Mouse (Mus musculus) adrenal gland, adult (tissue): ENCODE results near the gene Tmem51.

Experiments used
- DNase-seq, 2 experiments: peaks; one replicate each; pipeline ENCODE4 v3.0.0; 2022 to 2023; ENCODE audit warnings: low spot score in 1 of 2; ENCODE audit not compliant: inconsistent age in 2 of 2

Gene Tmem51

DNA sequence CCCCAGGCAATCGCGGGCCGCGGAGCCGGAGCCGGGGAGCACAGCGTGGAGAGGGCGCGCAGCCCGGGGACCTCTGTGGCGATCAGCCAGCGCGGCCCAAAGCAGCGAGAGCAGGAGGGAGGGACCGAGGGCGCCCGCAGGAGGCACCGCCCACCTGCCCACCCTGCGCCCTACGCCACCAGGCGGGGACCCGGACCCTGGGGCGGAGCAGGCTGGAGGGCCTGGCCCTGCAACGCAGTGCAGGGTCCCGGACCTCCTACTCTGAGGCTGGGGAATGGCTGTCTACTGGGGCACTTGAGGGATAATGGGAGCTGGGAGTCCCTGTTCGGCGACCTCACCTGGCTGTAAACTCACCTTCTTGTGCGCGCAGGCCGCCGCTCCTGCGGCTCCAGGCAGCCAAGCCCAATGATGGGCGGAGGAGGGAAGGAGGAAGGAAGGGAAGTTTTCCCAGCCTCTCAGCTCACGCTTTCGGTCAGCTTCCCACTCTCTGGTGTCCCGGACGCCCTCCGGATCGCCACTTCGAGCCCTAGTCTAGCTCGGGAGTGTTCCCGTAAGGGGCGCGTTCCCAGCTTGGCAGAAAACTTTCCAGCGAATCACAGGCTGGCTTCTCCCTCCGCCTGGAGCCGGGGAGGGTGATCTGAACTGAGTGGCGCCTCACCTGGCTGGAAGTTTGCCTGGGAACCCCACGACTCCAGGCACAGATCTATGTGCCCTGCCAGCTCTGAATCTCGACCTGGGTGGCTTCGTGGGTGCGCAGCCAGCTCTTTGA, at the start of gene Tmem51:
Gene Tmem51, minus strand, starts transcription at position 174 of the 769 bp plus-strand sequence.
- peak; percentile 73 to 88 for DNase-seq

DNA sequence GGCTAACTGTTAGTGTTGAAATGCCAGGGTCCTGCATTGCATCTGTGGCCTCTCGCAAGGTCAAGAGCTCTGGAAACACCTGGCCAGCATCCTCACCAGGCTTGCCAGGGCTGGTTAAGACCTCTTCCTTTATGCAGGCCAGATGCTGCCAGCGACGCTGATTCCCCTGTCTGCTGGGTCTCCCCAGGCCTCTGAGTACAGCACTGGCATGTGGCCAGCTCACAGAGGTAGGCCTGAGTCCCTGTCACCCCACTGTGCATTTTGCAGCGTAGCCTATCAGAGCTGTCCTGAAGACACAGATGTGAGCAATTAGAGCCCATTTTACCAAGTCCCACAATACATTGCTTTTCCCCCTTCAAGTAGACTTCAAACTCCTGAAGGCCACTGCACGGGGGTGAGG, 46.1 kb upstream of the Tmem51 start:
- DNase-seq: no peak

DNA sequence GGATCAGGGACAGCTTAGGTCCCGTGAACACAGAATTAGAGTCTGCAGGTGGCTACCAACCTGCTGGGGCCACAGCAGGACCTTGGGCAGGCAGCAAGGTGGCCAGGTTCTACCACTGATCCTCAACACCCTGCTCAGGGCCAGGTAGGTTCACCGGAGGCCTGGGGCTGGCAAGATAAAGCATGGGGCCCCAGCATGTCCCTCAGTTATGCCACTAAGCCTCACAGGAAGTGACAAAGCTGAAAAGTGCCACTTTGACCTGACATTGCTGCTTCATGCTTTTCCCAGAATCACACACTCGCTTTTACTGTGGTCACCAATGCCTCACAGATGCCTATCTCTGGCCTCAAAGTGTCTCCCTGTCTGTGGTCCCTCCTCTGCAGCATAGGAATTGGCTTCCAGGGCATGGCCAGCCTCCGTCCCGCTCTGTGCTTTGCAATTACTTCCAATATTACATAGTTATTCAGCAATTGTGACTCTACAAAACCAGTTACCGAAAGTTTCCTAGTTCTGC, 43.2 kb upstream of the Tmem51 start:
- no peak for DNase-seq

- DNase-seq: no peak
Measured at GRCm38 (mm10) chr4:142126641-142127274, 42.7 kb upstream of the Tmem51 start.

DNA sequence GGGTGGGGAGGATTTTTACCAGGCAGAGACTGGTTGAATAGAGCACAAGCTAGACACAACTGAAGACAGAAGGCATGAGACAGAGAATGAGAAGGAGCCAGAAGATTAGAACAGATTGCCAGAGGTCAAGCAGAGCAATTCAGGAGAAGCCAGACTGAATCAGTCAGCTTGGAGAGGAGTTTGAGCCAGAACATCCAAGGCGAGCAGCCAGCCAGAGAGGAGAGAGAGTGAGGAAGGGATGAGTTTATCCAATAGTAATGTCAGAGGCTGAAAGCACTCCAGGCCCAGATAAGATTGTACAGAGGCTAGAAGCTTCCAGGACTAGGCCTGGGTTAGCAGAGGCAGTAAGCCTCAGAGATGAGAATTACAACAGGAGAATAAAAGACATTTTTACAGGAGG, 37.1 kb upstream of the Tmem51 start:
- DNase-seq: no peak

GRCm38 (mm10) chr4:142118522-142118921, 34.4 kb upstream of the Tmem51 start:
- DNase-seq: no peak

DNA sequence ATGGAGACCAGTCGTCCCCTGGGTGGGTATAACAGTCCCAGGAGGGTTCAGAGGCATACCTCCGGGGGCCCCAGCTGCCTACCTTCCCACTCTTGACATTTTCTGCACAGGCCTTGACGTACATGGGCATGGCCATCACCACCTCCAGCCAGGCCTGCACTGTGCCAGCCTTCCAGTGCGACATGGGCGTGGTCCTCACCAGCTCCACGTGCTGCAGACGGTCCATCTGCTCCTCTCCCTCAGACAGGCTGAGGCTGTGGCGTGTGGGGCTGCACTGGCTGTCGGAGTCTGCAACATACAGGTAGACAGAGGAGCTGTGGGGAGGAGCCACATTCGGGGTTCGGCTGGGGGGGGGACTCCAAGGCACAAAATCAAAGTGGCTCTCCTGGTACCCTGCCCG, 33.9 kb upstream of the Tmem51 start:
- DNase-seq: no peak

DNA sequence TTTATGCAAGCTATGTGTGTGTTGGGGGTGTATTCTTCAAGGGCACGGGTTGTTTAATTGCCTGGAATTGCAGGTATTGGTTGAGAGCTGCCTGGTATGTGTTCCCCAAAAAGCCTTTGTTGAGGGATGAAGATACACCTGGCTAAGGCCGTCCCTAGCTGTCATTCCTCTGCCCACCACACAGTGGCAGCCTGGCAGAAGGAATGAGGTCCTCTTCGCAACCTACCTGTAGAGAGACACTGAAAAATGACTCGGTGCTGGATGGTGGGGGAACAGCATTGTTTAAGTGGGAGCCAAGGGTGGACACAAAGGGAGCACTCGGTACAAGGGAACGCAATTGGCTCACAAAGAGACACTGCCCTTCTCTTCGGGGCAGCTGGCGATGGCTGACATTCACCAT, 29.2 kb upstream of the Tmem51 start:
- peak in 1 of 2 experiments; percentile 66 for DNase-seq

DNA sequence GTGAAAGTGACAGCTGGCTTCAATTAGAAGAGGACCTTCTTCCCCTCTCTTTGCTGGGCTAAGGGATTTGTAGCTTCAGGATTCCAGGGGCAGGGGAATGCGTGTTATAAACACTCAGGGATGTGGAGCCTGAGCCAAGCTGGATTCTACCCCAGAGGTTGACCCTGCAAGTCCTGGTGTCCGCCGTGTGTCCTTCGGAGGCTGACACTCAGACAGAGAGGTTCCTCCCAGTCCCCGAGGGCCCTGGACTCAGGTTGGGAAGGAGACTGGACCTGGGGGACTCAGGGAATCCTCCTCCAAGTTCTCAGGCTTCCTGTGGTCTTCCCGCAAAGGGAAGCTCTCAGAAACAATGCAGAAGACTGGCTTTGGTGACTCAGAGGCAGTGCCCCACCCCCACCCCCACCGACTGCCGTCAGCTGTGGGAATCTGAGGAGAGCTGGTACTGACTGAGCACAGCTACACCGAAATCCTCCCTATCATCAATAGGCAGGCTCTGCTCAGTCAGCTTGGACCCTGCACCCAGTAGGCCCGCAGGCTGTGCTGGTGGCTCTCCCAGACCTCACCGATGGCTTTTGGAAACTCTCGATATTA, 19.1 kb upstream of the Tmem51 start:
- DNase-seq: peak in 1 of 2 experiments; percentile 62

GRCm38 (mm10) chr4:142098303-142098702, 14.2 kb upstream of the Tmem51 start:
- DNase-seq: peak; percentile 84 to 96

DNA sequence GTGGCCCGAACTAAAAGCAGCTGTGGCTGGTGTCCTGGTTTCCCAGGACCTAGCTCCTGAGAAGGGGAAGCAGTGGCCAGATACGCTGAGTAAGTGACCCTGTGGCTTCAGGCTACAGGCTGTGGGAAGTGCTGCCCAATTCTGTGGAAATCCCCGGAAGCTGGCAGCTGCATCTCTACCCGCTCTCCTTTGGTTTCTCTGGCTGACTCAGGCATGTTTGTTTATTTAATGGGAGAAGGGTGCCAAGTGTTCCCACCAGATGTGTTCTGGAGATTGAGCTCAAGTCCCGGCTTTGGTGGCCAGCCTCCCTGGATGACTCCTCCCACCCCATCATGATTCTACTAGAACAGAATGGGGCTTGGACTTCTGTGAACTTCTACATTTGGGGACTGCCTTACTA, 13.8 kb upstream of the Tmem51 start:
- DNase-seq: peak; percentile 69 to 93

DNA sequence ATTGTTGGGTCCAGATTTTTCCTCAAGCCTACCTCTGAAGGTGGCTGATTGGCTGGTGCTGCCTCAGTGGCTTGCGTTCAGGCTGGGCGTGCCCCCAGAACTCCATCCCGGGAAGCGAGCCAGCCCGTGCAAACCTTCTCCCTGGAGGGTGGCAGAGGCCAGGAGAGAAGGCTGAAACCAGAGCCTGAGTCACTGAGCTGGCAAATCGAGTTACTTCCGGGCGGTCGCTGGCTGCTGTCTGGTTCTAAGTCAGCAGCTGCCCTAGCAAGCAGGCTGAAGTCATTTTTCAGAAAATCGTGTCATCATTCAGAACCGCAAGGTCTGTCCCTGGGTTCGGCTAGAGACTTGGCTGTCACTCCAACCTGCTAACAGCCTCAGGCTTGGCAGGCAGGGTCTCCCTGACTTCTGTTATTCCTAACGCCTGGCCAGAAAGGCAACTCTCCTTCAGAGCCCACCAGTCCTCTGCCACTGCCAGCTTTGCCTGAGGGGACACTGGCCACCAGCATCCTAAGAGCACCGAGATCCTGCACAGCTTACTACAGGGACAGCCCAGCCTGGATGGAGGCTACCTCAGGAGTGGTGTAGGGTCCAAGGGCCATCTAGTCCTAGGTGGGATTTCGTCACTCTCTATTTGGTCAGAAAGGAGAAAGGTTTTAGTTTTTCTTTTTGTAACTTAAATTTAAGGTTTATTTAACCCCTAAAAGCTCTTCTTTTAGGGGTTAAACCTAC, 11.6 kb upstream of the Tmem51 start:
- peak; percentile 85 to 95 for DNase-seq

DNA sequence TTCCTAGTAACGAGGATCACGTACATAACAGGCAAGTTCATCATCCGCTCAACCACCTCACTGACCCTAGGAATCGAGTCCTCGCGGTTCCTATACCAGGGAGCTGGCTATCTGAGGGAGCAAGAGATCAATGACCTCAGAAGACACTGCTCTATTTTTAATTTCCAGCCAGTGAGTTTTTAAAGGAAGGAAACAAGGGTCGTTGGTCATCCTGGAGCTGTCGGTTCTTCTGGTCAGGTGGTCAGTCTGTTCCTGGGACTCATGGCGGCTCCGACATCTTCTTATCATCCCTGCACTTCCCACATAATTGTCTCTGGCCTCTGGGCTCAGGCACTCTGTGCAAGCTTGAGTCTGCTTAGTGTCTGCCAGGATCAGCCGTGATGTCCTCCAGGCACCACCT, 10.3 kb upstream of the Tmem51 start:
- no peak for DNase-seq

GRCm38 (mm10) chr4:142091100-142091499, 7.0 kb upstream of the Tmem51 start:
- no peak for DNase-seq

DNA sequence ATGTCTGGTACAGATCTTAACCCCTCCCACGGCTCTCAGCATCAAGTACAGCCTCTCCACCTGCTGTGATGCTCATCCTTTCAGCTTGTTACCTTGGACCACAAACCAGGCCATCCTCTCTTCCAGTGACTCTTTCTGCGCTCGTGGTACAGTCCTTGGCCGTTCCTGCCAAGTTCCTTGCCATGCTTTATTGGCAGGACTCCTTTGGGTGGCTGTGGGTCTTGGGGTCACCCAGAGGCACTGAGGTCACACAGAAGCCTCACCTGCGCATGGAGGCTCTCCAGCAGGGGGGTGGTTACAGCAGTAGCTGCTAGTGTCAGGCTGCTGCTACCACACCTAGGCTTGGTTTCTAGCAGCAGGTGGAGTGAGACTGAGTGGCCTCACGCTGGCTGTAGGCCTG, 5.9 kb upstream of the Tmem51 start:
- no peak for DNase-seq

DNA sequence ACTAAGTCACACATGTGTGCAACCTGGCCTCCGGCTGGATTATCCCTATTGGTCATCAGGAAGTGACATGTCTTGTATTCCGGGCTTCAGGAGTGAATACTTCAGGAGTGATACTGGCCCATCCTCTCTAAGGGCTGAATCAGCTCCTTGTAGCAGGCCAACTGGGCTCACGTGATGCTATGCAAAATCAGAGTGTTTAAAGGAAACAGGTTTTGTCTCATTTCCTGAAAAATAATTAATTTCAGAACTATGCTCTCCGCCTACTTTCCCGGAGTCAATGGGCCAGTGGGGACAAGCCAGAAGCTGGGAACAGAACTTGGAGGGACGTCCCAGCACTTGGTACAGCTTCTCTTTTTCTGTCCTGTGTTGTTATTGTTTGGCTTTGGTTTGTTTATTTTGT, 4.7 kb upstream of the Tmem51 start:
- DNase-seq: no peak

GRCm38 (mm10) chr4:142088409-142088808, 4.3 kb upstream of the Tmem51 start:
- DNase-seq: no peak

DNA sequence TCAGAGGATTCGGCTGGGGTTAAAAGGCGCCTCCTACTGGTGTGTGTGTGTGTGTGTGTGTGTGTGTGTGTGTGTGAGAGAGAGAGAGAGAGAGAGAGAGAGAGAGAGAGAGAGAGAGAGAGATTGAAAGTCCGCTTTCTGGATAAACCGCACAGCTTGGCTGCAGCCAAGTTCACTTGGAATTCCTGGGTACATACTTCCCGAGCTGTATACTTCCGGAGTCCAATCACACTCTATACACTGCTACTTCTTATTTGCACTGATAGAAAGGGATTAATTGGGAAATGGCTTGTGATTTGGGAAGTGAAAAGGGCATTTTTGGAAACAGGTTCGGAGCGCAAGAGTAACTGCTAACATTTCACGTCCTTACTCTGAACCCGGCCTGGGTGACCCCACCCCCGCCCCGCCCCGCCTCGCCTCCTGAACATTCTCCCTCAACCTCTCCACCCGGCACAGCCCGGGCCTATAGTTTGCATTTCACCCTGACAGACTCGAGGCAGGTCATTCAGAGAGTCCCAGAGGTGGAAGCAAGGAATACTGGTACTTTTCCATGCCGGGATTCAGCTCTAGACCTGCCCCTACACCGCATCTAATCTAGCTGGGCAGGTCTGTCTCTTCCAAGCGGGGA, 946 bp upstream of the Tmem51 start:
- DNase-seq: peak in 1 of 2 experiments; percentile 50

DNA sequence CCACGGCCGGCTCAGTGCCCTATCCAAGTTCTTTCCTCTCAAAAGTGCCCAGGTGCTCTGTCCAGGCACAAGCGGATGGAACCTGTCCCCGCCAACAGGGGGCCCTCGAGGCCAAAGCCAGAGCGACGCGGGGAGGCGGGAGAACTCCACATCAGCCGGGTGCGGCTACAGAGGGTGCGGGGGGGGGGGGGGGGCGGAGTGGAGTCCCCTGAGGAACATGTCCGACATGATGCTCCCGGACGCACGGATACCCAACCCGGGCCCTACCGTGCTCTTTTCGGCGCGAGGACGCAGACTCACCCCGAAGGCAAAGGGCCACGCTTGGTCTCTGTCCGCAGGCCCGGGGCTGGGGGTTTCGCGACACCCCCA, 358 bp downstream of the Tmem51 start:
- DNase-seq: peak; percentile 83 to 90

DNA sequence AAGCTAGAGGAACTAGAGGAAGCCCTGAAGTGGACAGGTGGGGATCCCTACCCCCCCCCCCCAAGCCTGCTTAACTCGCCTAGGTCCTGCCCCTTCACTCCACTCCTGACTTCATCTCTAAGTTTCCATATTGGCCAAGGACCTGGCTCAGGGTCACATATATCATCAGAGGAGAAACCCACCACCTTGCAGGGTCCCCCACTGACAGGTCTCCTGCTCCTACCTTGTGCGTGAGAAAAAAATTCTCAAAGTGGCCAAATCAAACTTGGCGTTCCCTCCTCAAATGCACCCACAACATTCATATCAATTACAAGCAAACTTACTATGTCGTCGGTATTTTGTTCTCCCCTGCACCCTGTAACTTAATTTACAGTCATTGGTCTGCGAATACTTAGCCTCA, 911 bp downstream of the Tmem51 start:
- no peak for DNase-seq

GRCm38 (mm10) chr4:142082703-142083102, 1.4 kb downstream of the Tmem51 start:
- no peak for DNase-seq
